Mouse (Mus musculus) hindbrain, embryonic 13.5 days (tissue): Measurements from ENCODE around the gene Idh2. TPM values are rescaled to one million over a fixed set of nuclear protein-coding genes. Genes with fewer than 3 reads are reported as not detected.
A peak's percentile ranks its signal among the peaks of the same experiment; 100 is the strongest.

ENCODE experiments used
- ATAC-seq: fragments of 200-750 bp; cut with Nextera tagmentation; 2 replicates; pipeline ENCODE4 v1.8.0; 2017; ENCODE audit warnings: moderate TSS enrichment; ENCODE audit not compliant: low FRiP score
- H3K27ac ChIP-seq: fragments of 300-500 bp; sonication (generic); 2 replicates; pipeline ENCODE4 v1.5.1; 2015; ENCODE audit warnings: inconsistent platforms, mild to moderate bottlenecking, moderate library complexity
- H3K27me3 ChIP-seq: fragments of 300-500 bp; sonication (generic); 2 replicates; pipeline ENCODE4 v1.6.1; 2015; ENCODE audit warnings: mild to moderate bottlenecking, inconsistent platforms
- H3K36me3 ChIP-seq: fragments of 300-500 bp; sonication (generic); 2 replicates; pipeline ENCODE4 v1.6.1; 2015; ENCODE audit warnings: mild to moderate bottlenecking, inconsistent platforms
- H3K4me1 ChIP-seq: fragments of 300-500 bp; sonication (generic); replicated peaks from 2 replicates; pipeline ENCODE4 v1.6.1; 2015; ENCODE audit warnings: inconsistent platforms
- H3K4me2 ChIP-seq: fragments of 300-500 bp; sonication (generic); 2 replicates; pipeline ENCODE4 v1.6.1; 2015; ENCODE audit warnings: inconsistent platforms, mild to moderate bottlenecking, moderate library complexity
- H3K4me3 ChIP-seq: fragments of 300-500 bp; sonication (generic); 2 replicates; pipeline ENCODE4 v1.5.1; 2015; ENCODE audit warnings: mild to moderate bottlenecking, inconsistent platforms
- H3K9ac ChIP-seq: fragments of 300-500 bp; sonication (generic); 2 replicates; pipeline ENCODE4 v1.6.1; 2015; ENCODE audit warnings: mild to moderate bottlenecking, inconsistent platforms
- H3K9me3 ChIP-seq: fragments of 300-500 bp; sonication (generic); 2 replicates; pipeline ENCODE4 v1.6.1; 2016; ENCODE audit warnings: inconsistent platforms
- WGBS: fragments of 180-500 bp; shearing (Covaris S2); methylation state at CpG from one replicate; pipeline ENCODE4 v1.1.7; 2015; 5-methylcytosine and 5-hydroxymethylcytosine counted together
- polyA plus RNA-seq: library from polyadenylated mRNA; unstranded; fragments of >200 nt; fragmentation: Nextera tagmentation; extraction: Ambion mirVana; gene quantifications from 2 replicates; pipeline ENCODE4 v1.2.1, GENCODE M21; 2015

Gene Idh2
- polyA plus RNA-seq, 1 experiment from 2014 or later, result 237 TPM

- H3K27me3 ChIP-seq, result no peaks in the 10 kb centered on the region
- no peaks in the 10 kb centered on the region for H3K9me3 ChIP-seq
- H3K9ac ChIP-seq, result peak overlapping the region; percentile 39; the same call in 1 of the 2 replicates
- WGBS, result 60% methylated on average over 6 of the region's 6 CpGs
- H3K4me2 ChIP-seq, result no peak overlapping the region
- H3K4me1 ChIP-seq, result peaks cover 82% of the 10 kb centered on the region
- peak overlapping the region; percentile 80 for H3K27ac ChIP-seq
- no peak overlapping the region for H3K4me3 ChIP-seq
- H3K36me3 ChIP-seq, result peaks cover 11% of the 10 kb centered on the region
- no peak for ATAC-seq
Measured at GRCm38 (mm10) chr7:80076961-80077716, 38.1 kb downstream of the Idh2 start.

GRCm38 (mm10) chr7:80075946-80076583 lies 39.1 kb downstream of the Idh2 start:
- peaks cover 93% of the 10 kb centered on the region for H3K4me1 ChIP-seq
- H3K9me3 ChIP-seq, result no peaks in the 10 kb centered on the region
- H3K9ac ChIP-seq, result peak overlapping the region; percentile 55
- 9% methylated on average over 4 of the region's 4 CpGs for WGBS
- no peak overlapping the region for H3K4me3 ChIP-seq
- ATAC-seq, result peak; percentile 15; the same call in 1 of the 2 replicates
- H3K27me3 ChIP-seq, result no peaks in the 10 kb centered on the region
- peak overlapping the region; percentile 80 for H3K27ac ChIP-seq
- H3K36me3 ChIP-seq, result peaks cover under 1% of the 10 kb centered on the region; the same call in 1 of the 2 replicates
- no peak overlapping the region for H3K4me2 ChIP-seq

GRCm38 (mm10) chr7:80074921-80075441 lies 40.2 kb downstream of the Idh2 start:
- Histone ChIP-seq H3K27me3 (no peaks in the 10 kb centered on the region), H3K27ac (peak overlapping the region; percentile 80), H3K4me3 (no peak overlapping the region), H3K9me3 (no peaks in the 10 kb centered on the region), H3K9ac (no peak overlapping the region), H3K4me1 (peaks cover 95% of the 10 kb centered on the region), H3K36me3 (no peaks in the 10 kb centered on the region), H3K4me2 (no peak overlapping the region)
- 50% methylated on average over 5 of the region's 5 CpGs for WGBS
- no peak for ATAC-seq

- Histone ChIP-seq H3K9me3 (no peaks in the 10 kb centered on the region), H3K4me1 (peaks cover 94% of the 10 kb centered on the region), H3K9ac (no peak overlapping the region), H3K27me3 (no peaks in the 10 kb centered on the region), H3K4me2 (no peak overlapping the region), H3K36me3 (no peaks in the 10 kb centered on the region), H3K27ac (no peak overlapping the region), H3K4me3 (no peak overlapping the region)
- WGBS, result 70% methylated on average over 8 of the region's 8 CpGs
- no peak for ATAC-seq
Measured at GRCm38 (mm10) chr7:80073506-80073905, 41.7 kb downstream of the Idh2 start.

DNA sequence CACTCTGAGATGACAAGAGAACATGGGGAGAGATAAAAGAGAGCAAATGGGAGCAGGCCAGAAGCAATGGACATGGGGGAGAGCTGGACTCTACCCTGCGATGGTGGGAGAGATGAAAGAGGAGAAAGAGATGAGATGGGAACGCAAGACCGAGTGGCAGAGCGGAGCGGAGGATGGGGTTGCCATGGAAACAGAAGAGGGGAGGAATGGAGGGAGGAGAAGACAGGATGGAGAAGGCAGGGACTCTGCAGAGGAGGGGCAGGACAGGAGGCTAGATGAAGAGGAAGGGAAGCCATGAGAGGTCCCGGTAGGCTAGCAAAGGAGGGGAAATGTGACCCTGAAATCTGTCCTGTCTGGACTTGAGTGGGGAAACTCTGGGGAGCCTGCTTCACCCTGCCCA lies 42.9 kb downstream of the Idh2 start:
- ATAC-seq, result no peak
- Histone ChIP-seq H3K27me3 (no peaks in the 10 kb centered on the region), H3K4me2 (no peak overlapping the region), H3K36me3 (no peaks in the 10 kb centered on the region), H3K4me3 (no peak overlapping the region), H3K9me3 (no peaks in the 10 kb centered on the region), H3K9ac (no peak overlapping the region), H3K27ac (peak overlapping the region; percentile 19), H3K4me1 (peaks cover 90% of the 10 kb centered on the region)
- 26% methylated on average over 6 of the region's 6 CpGs for whole genome bisulfite sequencing

DNA sequence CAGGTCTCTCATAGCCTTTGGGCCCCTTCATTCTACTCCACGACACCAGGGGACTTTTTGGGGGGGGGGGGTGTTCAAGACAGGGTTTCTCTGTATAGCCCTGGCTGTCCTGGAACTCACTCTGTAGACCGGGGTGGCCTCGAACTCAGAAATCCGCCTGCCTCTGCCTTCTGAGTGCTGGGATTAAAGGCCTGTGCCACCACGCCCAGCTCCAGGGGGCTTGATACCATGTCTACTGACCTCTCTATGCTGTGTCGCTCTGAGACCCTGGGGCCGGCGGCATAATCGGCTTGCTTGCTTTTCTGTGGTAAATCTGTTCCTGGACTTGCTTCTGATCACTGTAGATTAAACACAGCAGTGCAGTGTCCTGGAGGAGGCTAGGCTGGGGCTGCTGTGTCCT lies 44.0 kb downstream of the Idh2 start:
- 92% methylated on average over 9 of the region's 9 CpGs for WGBS
- H3K4me3 ChIP-seq, result no peak overlapping the region

GRCm38 (mm10) chr7:80069615-80070327 lies 45.4 kb downstream of the Idh2 start:
- Histone ChIP-seq H3K36me3 (no peaks in the 10 kb centered on the region), H3K4me2 (peak overlapping the region; percentile 17), H3K27me3 (no peaks in the 10 kb centered on the region), H3K4me3 (no peak overlapping the region), H3K4me1 (peaks cover 72% of the 10 kb centered on the region), H3K9ac (peak overlapping the region; percentile 21), H3K27ac (peak overlapping the region; percentile 85), H3K9me3 (no peaks in the 10 kb centered on the region)
- 11% methylated on average over 13 of the region's 13 CpGs for WGBS
- ATAC-seq, result peak; percentile 61

More for the DNA sequence above, 44.0 kb downstream of the Idh2 start:
- Histone ChIP-seq H3K36me3 (no peaks in the 10 kb centered on the region), H3K9ac (no peak overlapping the region), H3K9me3 (no peaks in the 10 kb centered on the region), H3K4me1 (peaks cover 79% of the 10 kb centered on the region), H3K4me2 (no peak overlapping the region), H3K27ac (no peak overlapping the region), H3K27me3 (no peaks in the 10 kb centered on the region)
- ATAC-seq, result no peak

GRCm38 (mm10) chr7:80068341-80068740 lies 46.9 kb downstream of the Idh2 start:
- WGBS, result 67% methylated on average over 5 of the region's 7 CpGs
- H3K4me1 ChIP-seq, result peaks cover 70% of the 10 kb centered on the region
- ATAC-seq, result no peak

GRCm38 (mm10) chr7:80066675-80067455 lies 48.3 kb downstream of the Idh2 start:
- H3K27me3 ChIP-seq, result no peaks in the 10 kb centered on the region
- no peak overlapping the region for H3K27ac ChIP-seq
- no peak overlapping the region for H3K9ac ChIP-seq
- ATAC-seq, result no peak
- no peak overlapping the region for H3K4me2 ChIP-seq
- no peaks in the 10 kb centered on the region for H3K36me3 ChIP-seq
- H3K4me1 ChIP-seq, result peaks cover 71% of the 10 kb centered on the region
- no peak overlapping the region for H3K4me3 ChIP-seq
- WGBS, result 81% methylated on average over 13 of the region's 13 CpGs
- no peaks in the 10 kb centered on the region for H3K9me3 ChIP-seq

More at GRCm38 (mm10) chr7:80068341-80068740, 46.9 kb downstream of the Idh2 start:
- Histone ChIP-seq H3K9me3 (no peaks in the 10 kb centered on the region), H3K4me2 (no peak overlapping the region), H3K4me3 (no peak overlapping the region), H3K36me3 (no peaks in the 10 kb centered on the region), H3K27ac (no peak overlapping the region), H3K9ac (no peak overlapping the region), H3K27me3 (no peaks in the 10 kb centered on the region)

DNA sequence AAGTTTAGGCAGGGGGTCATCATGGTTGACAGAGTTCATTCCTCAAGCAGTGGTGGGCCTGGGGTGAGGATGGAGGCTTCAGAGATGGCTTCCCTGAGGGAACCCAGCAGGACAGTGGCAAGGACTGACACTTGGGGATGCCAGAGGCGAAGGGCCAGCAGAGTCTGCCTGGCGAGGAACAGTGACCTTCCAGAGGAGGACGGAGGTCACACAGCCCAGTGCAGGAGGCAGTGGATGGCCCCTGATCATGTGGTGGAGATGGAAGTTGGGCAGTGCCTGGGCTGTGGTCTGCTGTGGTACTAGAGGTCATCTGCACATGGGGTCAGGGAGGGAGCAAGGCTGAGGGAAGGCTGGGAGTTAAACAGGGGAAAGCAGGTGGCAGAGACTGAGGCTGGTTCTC lies 49.9 kb downstream of the Idh2 start:
- H3K4me3 ChIP-seq, result no peak overlapping the region
- H3K36me3 ChIP-seq, result no peaks in the 10 kb centered on the region
- no peak overlapping the region for H3K4me2 ChIP-seq
- H3K9ac ChIP-seq, result no peak overlapping the region
- peaks cover 63% of the 10 kb centered on the region for H3K4me1 ChIP-seq
- no peaks in the 10 kb centered on the region for H3K9me3 ChIP-seq
- ATAC-seq, result no peak
- 74% methylated on average over 3 of the region's 3 CpGs for WGBS
- no peak overlapping the region for H3K27ac ChIP-seq
- no peaks in the 10 kb centered on the region for H3K27me3 ChIP-seq

DNA sequence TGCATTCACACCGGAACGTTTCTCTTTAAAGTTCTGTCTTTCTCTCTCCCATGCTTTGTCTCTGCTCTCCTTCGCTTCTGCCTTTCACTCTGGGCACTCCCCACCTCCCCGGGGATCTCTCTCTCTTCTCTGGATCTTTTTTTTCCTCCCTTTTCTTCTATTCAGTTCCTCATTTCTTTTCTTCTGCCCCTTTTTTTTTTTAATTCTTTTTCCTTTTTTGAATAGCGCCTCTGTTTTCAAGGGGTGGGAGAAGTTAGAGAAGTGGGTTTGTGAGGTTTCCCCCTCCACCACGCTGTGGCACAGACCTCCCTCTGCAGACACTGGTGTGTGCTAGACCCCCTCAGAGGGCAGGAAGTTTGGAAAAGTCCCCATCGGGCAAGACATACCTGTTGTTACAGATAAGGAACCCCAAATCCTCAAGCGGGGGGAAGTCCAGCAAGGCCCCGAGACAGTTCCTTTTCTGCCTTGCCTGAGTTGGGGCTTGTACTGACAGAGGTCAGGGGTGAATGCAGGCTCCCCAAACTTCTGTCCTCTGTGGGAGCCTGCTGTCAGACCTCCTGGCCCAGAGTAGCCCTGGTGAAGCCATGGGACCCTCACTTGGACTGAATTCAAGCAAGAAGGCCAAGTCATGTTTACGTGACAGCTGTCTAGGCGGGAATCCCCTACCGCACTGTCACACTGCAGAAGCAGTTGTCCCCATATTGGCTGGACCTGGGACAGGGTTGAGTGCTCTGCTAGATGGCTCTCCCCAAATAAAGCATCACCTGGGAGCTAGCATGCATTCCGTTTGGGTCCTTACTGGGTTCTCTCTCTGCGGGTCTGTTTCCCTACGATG lies 51.1 kb downstream of the Idh2 start:
- ATAC-seq, result no peak
- Histone ChIP-seq H3K4me1 (peaks cover 63% of the 10 kb centered on the region), H3K9me3 (no peaks in the 10 kb centered on the region), H3K36me3 (no peaks in the 10 kb centered on the region), H3K9ac (no peak overlapping the region), H3K27ac (0 out of 2 replicates have a peak overlapping the region, but pooled peaks have one; percentile 2), H3K4me3 (no peak overlapping the region), H3K4me2 (peak overlapping the region; percentile 25), H3K27me3 (no peaks in the 10 kb centered on the region)
- 45% methylated on average over 15 of the region's 15 CpGs for WGBS
